Mouse (Mus musculus): Measurements from ENCODE around the gene Efhd2. TPM values are rescaled to one million over a fixed set of nuclear protein-coding genes. Genes with fewer than 3 reads are reported as not detected.

The Efhd2 gene
- polyA plus RNA-seq, 1 experiment from 2014 or later: 58.8 TPM

Other genes with a start within 250 kb of the Efhd2 start
- gene Plekhm2, start 210.0 kb downstream of the Efhd2 start, polyA plus RNA-seq (2014; fragmentation: Nextera tagmentation; extraction: Ambion mirVana): 4.6 TPM in 2 replicates
- gene Rsc1a1, start 189.3 kb downstream of the Efhd2 start, polyA plus RNA-seq (2014; fragmentation: Nextera tagmentation; extraction: Ambion mirVana): 0.51 TPM in 1 of 2 replicates, not detected in the other
- 18.8 and 19.6 TPM in 2 replicates for gene Ddi2, start 151.5 kb downstream of the Efhd2 start, polyA plus RNA-seq (2014; fragmentation: Nextera tagmentation; extraction: Ambion mirVana)
- gene Agmat, start 128.2 kb downstream of the Efhd2 start, polyA plus RNA-seq (2014; fragmentation: Nextera tagmentation; extraction: Ambion mirVana): not detected in 2 replicates
- gene Dnajc16, start 84.0 kb downstream of the Efhd2 start, polyA plus RNA-seq (2014; fragmentation: Nextera tagmentation; extraction: Ambion mirVana): 3.7 and 5.0 TPM in 2 replicates
- gene Casp9, start 81.3 kb downstream of the Efhd2 start, polyA plus RNA-seq (2014; fragmentation: Nextera tagmentation; extraction: Ambion mirVana): 18.0 and 19.3 TPM in 2 replicates
- gene Cela2a, start 48.8 kb downstream of the Efhd2 start, polyA plus RNA-seq (2014; fragmentation: Nextera tagmentation; extraction: Ambion mirVana): 0.73 TPM in 1 of 2 replicates, not detected in the other
- gene Ctrc, start 28.6 kb downstream of the Efhd2 start, polyA plus RNA-seq (2014; fragmentation: Nextera tagmentation; extraction: Ambion mirVana): not detected in 2 replicates
- gene Fhad1, start 140.2 kb upstream of the Efhd2 start, polyA plus RNA-seq (2014; fragmentation: Nextera tagmentation; extraction: Ambion mirVana): 0.78 and 2.5 TPM in 2 replicates
- gene Tmem51, start 209.4 kb upstream of the Efhd2 start, polyA plus RNA-seq (2014; fragmentation: Nextera tagmentation; extraction: Ambion mirVana): 43.2 and 48.5 TPM in 2 replicates

Data from stomach, embryonic 14.5 days (tissue).